Comparison of ENCODE assay signal across 4 mouse cellular contexts in genomic region chr5:137430402-137430801, GRCm38 (mm10). TPM values are rescaled to one million over a fixed set of nuclear protein-coding genes. Genes with fewer than 3 reads are reported as not detected.
"Had no signal": no experiment of that assay in that cellular context is flagged by ENCODE, and none has a peak within 500 bp of the region (broad histone marks: within the 10 kb centered on the region; RNA-seq: fewer than 3 reads in every experiment).

No protein-coding gene starts in this region.

RNA-seq across cellular contexts. Expression of gene Zan, which starts 46.5 kb away (rescaled TPM):
- total RNA-seq: heart, adult 18-20 months; heart, adult 2 months; heart, adult 8-10 months had no signal
- polyA plus RNA-seq: erythroblast, embryonic 14.5 days had no signal
